Mouse (Mus musculus) neural tube, embryonic 11.5 days (tissue): ENCODE data around the gene Vax2. TPM values are rescaled to one million over a fixed set of nuclear protein-coding genes. Genes with fewer than 3 reads are reported as not detected.

Experiments
- ATAC-seq: fragments of 200-750 bp; cut with Nextera tagmentation; 2 replicates; pipeline ENCODE4 v1.8.0; 2017; ENCODE audit warnings: moderate number of reproducible peaks, mild to moderate bottlenecking, moderate TSS enrichment, moderate library complexity; ENCODE audit not compliant: insufficient read depth, low FRiP score, low TSS enrichment
- DNase-seq: peaks from one replicate; pipeline ENCODE4 v3.0.0-alpha.2; 2015; ENCODE audit warnings: low spot score
- H3K27ac ChIP-seq: fragments of 300-500 bp; sonication (generic); 2 replicates; pipeline ENCODE4 v1.5.1; 2014; ENCODE audit warnings: low read depth, mild to moderate bottlenecking, low read length
- H3K27me3 ChIP-seq: fragments of 300-500 bp; sonication (generic); 2 replicates; pipeline ENCODE4 v1.6.1; 2014; ENCODE audit warnings: mild to moderate bottlenecking, low read length, mixed read lengths; ENCODE audit not compliant: control insufficient read depth, insufficient read depth
- H3K36me3 ChIP-seq: fragments of 300-500 bp; sonication (generic); 2 replicates; pipeline ENCODE4 v1.6.1; 2014; ENCODE audit warnings: mild to moderate bottlenecking, low read length, moderate library complexity, mixed read lengths; ENCODE audit not compliant: control insufficient read depth, insufficient read depth
- H3K4me1 ChIP-seq: fragments of 300-500 bp; sonication (generic); 2 replicates; pipeline ENCODE4 v1.6.1; 2014; ENCODE audit warnings: low read length, mixed read lengths; ENCODE audit not compliant: control insufficient read depth, insufficient read depth
- H3K4me2 ChIP-seq: fragments of 300-500 bp; sonication (generic); 2 replicates; pipeline ENCODE4 v1.6.1; 2014; ENCODE audit warnings: low read depth, mild to moderate bottlenecking, moderate library complexity
- H3K4me3 ChIP-seq: fragments of 300-500 bp; sonication (generic); 2 replicates; pipeline ENCODE4 v1.5.1; 2014; ENCODE audit warnings: low read depth, low read length
- H3K9ac ChIP-seq: fragments of 300-500 bp; sonication (generic); 2 replicates; pipeline ENCODE4 v1.6.1; 2014; ENCODE audit warnings: mild to moderate bottlenecking, low read length
- H3K9me3 ChIP-seq: fragments of 300-500 bp; sonication (generic); 2 replicates; pipeline ENCODE4 v1.6.1; 2016; ENCODE audit warnings: low read length; ENCODE audit not compliant: control insufficient read depth
- WGBS: fragments of 180-500 bp; shearing (Covaris S2); extraction: QIAGEN DNeasy Blood & Tissue Kit; methylation state at CpG from one replicate; pipeline ENCODE4 v1.1.7; 2014; 5-methylcytosine and 5-hydroxymethylcytosine counted together
- polyA plus RNA-seq: library from polyadenylated mRNA; unstranded; fragments of >200 nt; fragmentation: Nextera tagmentation; extraction: Ambion mirVana; gene quantifications from 2 replicates; pipeline ENCODE4 v1.2.1, GENCODE M21; 2014

Vax2 gene
- polyA plus RNA-seq, 1 experiment from 2014 or later = not detected

DNA sequence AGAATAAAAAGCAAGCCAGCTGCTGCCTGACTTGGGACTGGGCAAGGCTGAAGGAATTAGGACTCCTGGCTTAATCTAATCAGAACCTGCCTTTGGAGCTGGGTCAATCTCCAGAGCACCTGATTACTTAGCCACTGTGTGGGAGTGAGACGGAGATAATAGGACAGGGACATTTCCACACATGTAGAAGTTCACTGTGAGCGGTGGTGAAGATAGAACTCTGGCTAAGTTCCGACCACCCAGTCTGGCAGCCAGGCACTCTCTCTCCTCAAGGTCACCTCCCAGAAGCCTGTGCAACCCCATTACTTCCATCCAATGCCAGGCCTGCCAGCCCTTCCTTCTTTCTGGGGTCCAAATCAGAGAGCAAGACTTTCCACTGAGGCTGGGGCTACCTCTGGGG, 55.9 kb downstream of the Vax2 start:
- Histone ChIP-seq H3K9me3 (no peaks in the 10 kb centered on the region), H3K4me2 (no peak overlapping the region), H3K4me1 (peaks cover 6% of the 10 kb centered on the region), H3K36me3 (peaks cover 2% of the 10 kb centered on the region; the same call in 1 of the 2 replicates), H3K9ac (no peak overlapping the region), H3K27me3 (peaks cover 18% of the 10 kb centered on the region), H3K27ac (no peak overlapping the region), H3K4me3 (no peak overlapping the region)
- ATAC-seq (no peak), DNase-seq (no peak)
- WGBS = 92% methylated on average over 3 of the region's 3 CpGs

DNA sequence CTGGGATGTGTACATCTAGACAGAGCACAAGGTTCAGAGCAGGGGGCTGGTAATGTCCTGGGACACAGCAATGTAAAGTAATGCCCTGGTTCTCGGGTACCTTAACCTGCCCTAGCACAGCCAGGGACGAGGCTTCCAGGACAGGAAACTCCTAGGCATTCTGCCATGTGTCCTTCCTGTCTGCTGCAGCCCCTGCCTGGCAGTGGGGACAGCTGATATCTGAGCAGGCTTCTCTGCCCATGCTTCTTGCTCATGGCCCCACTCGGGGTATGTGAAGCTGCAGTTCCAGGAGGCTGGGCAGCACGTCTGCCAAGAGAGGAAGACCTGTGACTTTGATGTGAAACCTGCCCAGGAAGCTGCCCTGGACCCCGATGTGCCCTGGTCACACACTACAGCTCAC, 57.4 kb downstream of the Vax2 start:
- no peak overlapping the region for H3K4me2 ChIP-seq
- whole genome bisulfite sequencing = 89% methylated on average over 5 of the region's 5 CpGs
- no peaks in the 10 kb centered on the region for H3K9me3 ChIP-seq
- no peaks in the 10 kb centered on the region for H3K4me1 ChIP-seq
- no peak for DNase-seq
- no peak overlapping the region for H3K9ac ChIP-seq
- H3K36me3 ChIP-seq = peaks cover 2% of the 10 kb centered on the region; the same call in 1 of the 2 replicates
- no peak for ATAC-seq
- H3K27ac ChIP-seq = no peak overlapping the region
- peaks cover 3% of the 10 kb centered on the region for H3K27me3 ChIP-seq
- no peak overlapping the region for H3K4me3 ChIP-seq

DNA sequence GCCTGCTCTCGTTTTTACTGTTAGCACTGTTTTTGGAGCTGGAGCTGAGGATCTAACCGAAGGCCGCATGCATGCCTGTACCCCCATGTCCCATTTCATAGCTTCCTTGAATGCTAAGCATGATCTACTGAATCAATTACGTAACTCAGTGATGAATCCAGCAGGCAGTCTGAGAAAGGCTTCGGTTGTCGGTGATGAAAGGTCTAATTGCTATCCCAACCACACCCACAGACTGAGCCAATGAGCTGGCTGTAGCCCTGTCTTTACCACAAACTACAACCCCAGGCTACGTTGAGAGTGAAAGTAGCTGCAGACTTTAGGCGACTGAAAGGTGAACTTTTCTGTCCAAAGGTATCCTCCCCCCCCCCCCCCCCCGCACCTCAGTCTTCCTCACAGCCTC, 63.1 kb downstream of the Vax2 start:
- peaks cover 2% of the 10 kb centered on the region; the same call in 1 of the 2 replicates for H3K36me3 ChIP-seq
- DNase-seq = no peak
- ATAC-seq = no peak
- H3K27me3 ChIP-seq = no peaks in the 10 kb centered on the region
- H3K9me3 ChIP-seq = no peaks in the 10 kb centered on the region
- peak overlapping the region; percentile 81; the same call in 1 of the 2 replicates for H3K4me2 ChIP-seq
- no peak overlapping the region for H3K9ac ChIP-seq
- peaks cover 11% of the 10 kb centered on the region for H3K4me1 ChIP-seq
- WGBS = 59% methylated on average over 8 of the region's 9 CpGs
- H3K4me3 ChIP-seq = no peak overlapping the region; the same call in 1 of the 2 replicates
- H3K27ac ChIP-seq = no peak overlapping the region

DNA sequence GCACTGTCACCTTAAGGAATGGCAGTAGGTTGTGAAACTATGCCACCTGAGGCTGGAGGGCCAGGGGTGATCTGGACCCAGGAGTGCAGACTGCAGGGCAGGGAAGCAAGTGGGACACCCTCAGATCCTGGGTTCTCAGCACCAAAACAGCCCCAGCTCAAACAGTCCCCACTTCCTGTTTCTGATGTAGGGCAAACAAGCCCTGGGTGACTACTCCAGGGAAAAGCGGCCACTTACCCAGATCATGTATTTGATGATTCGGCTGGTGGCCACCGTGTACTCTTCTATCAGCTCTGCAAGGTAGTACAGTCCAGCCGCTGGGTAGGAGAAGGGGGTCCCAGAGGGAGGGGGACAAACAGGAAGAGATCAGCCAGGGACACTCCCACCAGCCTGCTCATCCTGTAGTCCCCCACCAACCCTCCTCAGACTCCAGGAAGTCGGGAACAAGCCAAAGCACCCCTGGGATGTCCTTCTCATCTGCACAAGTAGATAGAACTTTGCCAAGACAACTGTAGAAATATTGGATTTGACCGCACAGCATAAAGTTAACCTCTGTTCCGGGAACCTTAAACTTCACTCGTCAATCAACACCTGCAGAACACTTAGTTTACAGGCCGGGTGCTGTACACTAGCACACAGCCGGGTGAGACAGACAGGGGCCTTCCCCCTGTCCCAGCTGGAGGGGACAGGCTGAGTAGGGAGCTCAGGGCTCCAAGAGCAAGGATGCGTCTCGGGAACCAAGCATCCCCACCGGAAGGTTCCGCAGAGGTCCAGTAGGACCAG, 63.9 kb downstream of the Vax2 start:
- WGBS = 2% methylated on average over 14 of the region's 14 CpGs
- Histone ChIP-seq H3K9me3 (no peaks in the 10 kb centered on the region), H3K4me1 (peaks cover 11% of the 10 kb centered on the region), H3K4me3 (peak overlapping the region; percentile 91), H3K36me3 (peaks cover 2% of the 10 kb centered on the region; the same call in 1 of the 2 replicates), H3K27ac (peak overlapping the region; percentile 75), H3K4me2 (peak overlapping the region; percentile 81), H3K9ac (peak overlapping the region; percentile 92), H3K27me3 (no peaks in the 10 kb centered on the region)
- ATAC-seq (peak; percentile 32), DNase-seq (peak; percentile 36)

DNA sequence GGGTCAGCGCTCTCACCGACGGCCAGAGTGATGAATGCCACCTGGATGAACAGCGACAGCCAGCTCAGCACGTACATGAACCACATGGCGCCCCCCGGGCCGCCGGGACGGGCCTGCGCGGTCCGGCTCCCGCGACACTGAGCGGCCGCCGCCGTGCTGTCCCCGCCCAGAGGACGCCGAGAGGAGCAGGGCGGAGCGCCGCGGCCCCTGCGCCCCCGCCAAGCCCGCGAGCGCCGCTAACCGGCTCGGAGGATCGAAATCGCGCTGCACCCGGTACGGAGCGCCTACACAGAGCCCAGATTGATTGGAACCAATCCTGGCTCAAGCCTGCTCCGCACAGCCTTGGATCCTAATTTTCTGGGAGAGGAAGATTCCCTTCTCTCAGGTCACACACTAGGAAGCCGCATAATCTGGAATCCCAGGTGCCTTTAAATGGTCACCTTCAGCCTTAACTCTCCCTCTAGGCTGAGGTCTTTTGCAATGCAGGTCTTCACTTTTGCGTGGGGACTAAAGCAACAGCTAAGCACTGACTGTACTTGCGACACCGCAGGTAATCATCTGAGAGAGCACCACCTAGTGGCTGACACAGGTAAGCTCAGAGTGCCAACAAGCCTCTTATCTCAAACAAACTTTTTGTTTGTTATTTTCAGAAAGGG, 64.7 kb downstream of the Vax2 start, which contains the start of gene Tex261:
TSS of gene Tex261 (minus strand) at position 176 of the 656 bp plus-strand sequence.
- Histone ChIP-seq H3K9me3 (no peaks in the 10 kb centered on the region), H3K4me3 (peak within 1 kb of the TSS; percentile 91), H3K9ac (peak within 1 kb of the TSS; percentile 92), H3K36me3 (peaks cover 2% of the 10 kb centered on the region; the same call in 1 of the 2 replicates), H3K4me1 (peaks cover 11% of the 10 kb centered on the region), H3K27ac (peak within 1 kb of the TSS; percentile 75), H3K27me3 (no peaks in the 10 kb centered on the region), H3K4me2 (peak within 1 kb of the TSS; percentile 81)
- DNase-seq (peak; percentile 93), ATAC-seq (peak; percentile 90)
- WGBS = under 1% methylated on average over 43 of the region's 45 CpGs

DNA sequence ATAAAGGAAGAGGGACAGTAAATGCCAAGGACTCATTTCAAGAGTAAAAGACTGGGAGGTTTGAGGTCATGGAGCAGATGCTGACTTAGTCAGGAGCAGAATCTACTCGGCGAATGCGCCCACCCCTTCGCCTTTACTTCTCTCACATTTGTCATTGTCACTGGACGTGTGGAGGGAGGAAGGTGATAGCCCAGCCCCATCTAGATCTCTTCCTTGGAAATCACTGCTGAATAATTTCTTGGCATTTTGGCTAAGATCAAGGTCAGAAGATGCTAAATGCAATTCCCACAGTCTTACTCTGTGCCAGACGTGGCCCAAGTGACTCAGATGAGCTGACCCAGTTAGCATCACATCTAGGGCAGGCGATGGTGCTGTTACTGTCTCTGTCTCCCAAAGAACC, 67.2 kb downstream of the Vax2 start:
- no peak overlapping the region for H3K4me2 ChIP-seq

DNA sequence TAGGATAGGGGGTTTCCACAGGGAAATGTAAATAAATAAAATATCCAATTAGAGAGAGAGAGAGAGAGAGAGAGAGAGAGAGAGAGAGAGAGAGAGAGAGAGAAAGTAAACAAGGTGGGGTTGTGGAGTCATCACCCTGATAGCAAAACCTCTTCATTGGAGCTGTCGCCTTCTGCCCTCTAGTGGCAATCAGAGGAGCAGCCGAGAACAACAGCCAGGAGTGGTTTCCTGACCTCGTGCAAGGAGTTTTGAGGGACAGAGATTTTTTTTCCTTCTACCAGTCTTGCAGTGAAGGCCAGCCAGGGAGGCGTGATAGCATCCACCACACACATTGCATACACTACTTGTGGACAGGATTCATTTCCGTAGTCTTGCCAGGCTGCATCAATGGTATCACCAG, 68.0 kb downstream of the Vax2 start:
- no peaks in the 10 kb centered on the region for H3K9me3 ChIP-seq
- no peak overlapping the region for H3K9ac ChIP-seq
- H3K27ac ChIP-seq = no peak overlapping the region
- H3K27me3 ChIP-seq = no peaks in the 10 kb centered on the region
- DNase-seq (no peak), ATAC-seq (no peak)
- 3% methylated on average over 5 of the region's 5 CpGs for WGBS
- H3K4me1 ChIP-seq = peaks cover 9% of the 10 kb centered on the region
- H3K4me3 ChIP-seq = no peak overlapping the region
- no peak overlapping the region for H3K4me2 ChIP-seq
- H3K36me3 ChIP-seq = no peaks in the 10 kb centered on the region

More for the DNA sequence above, 67.2 kb downstream of the Vax2 start:
- Histone ChIP-seq H3K36me3 (no peaks in the 10 kb centered on the region), H3K9me3 (no peaks in the 10 kb centered on the region), H3K9ac (no peak overlapping the region), H3K4me3 (no peak overlapping the region), H3K27ac (no peak overlapping the region), H3K4me1 (peaks cover 11% of the 10 kb centered on the region), H3K27me3 (no peaks in the 10 kb centered on the region)
- WGBS = 79% methylated on average over 7 of the region's 7 CpGs
- ATAC-seq (no peak), DNase-seq (no peak)

DNA sequence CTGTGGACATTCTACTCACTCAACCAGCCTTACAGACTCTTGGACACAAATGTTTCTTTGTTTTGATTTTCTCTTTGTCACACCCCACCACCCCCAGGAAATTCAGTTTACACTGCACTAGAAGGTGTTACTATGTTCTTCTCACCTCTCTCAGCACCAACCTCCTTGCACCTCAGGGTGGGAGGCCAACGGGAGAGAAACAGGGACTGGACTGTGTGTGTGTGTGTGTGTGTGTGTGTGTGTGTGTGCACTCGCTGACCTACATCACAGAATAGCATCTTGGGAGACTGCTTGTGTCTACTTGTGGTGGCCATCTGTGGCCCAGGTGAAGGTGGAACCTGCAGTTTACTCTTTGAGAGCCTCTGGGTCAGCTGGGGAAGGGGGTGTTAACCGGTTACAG, 75.4 kb downstream of the Vax2 start:
- H3K9me3 ChIP-seq = no peaks in the 10 kb centered on the region
- H3K4me2 ChIP-seq = no peak overlapping the region
- 79% methylated on average over 3 of the region's 3 CpGs for WGBS
- no peaks in the 10 kb centered on the region; the same call in 1 of the 2 replicates for H3K4me1 ChIP-seq
- ATAC-seq (no peak), DNase-seq (no peak)
- H3K27ac ChIP-seq = no peak overlapping the region
- H3K4me3 ChIP-seq = no peak overlapping the region
- H3K36me3 ChIP-seq = no peaks in the 10 kb centered on the region
- no peaks in the 10 kb centered on the region for H3K27me3 ChIP-seq
- no peak overlapping the region for H3K9ac ChIP-seq
